8 mouse cellular contexts compared by ENCODE assay signal in genomic region chr12:22906156-22906555, GRCm38 (mm10).
A peak's percentile ranks its signal among the peaks of the same experiment; 100 is the strongest.
DNase-seq lines count a peak whose midpoint lies in the region; ATAC-seq and TF ChIP-seq lines count a peak whose summit lies in the region.
"Not testable (repeated sequence)": the region's sequence is repeated elsewhere in the genome, so short reads cannot be mapped to it uniquely, and the experiment has no call there.

No protein-coding gene starts in this region.

- under 1% methylated on average over 52 of the region's 53 CpGs for WGBS in embryonic facial prominence, embryonic 10.5 days
- under 1% methylated on average over 35 of the region's 53 CpGs for WGBS in heart, embryonic 11.5 days (ENCODE audit: insufficient replicate concordance)
- WGBS in intestine, embryonic 14.5 days: 0% methylated on average over 50 of the region's 53 CpGs
- 2% methylated on average over 28 of the region's 53 CpGs for WGBS in lung, postnatal 0 days

- not testable (repeated sequence) for TF ChIP-seq CTCF in lung, postnatal 0 days (IDR thresholded peaks at IDR 0.05)

- H3K9me3 ChIP-seq in embryonic facial prominence, embryonic 10.5 days; heart, embryonic 11.5 days (replicated peaks; ENCODE audit: control insufficient read depth, low read length); intestine, embryonic 14.5 days (ENCODE audit: control insufficient read depth, low read length); lung, postnatal 0 days (ENCODE audit: low read length): not testable (repeated sequence)

- not testable (repeated sequence) for H3K4me1 ChIP-seq in embryonic facial prominence, embryonic 10.5 days; heart, embryonic 11.5 days (ENCODE audit: control insufficient read depth, insufficient read depth, low read length); intestine, embryonic 14.5 days (replicated peaks; ENCODE audit: control insufficient read depth, insufficient read depth, low read length); lung, postnatal 0 days (ENCODE audit: insufficient read depth, low read depth, low read length)

- intact Hi-C loops in left cerebral cortex, postnatal 25 days (cut with DNase I): not testable (repeated sequence)

- peak overlapping the region; percentile 64 for H3K4me2 ChIP-seq in heart, embryonic 11.5 days
- peak overlapping the region; percentile 51 for H3K4me2 ChIP-seq in intestine, embryonic 14.5 days (ENCODE audit: low read length)
- H3K4me2 ChIP-seq in lung, postnatal 0 days (replicated peaks; ENCODE audit: low read depth, low read length): peak overlapping the region; percentile 52

- peak overlapping the region; percentile 67 for H3K4me3 ChIP-seq in embryonic facial prominence, embryonic 10.5 days
- peak overlapping the region; percentile 54 for H3K4me3 ChIP-seq in heart, embryonic 11.5 days (ENCODE audit: low read depth, low read length)
- peak overlapping the region; percentile 46 for H3K4me3 ChIP-seq in intestine, embryonic 14.5 days (ENCODE audit: low read depth, low read length)
- peak overlapping the region; percentile 27 for H3K4me3 ChIP-seq in lung, postnatal 0 days (ENCODE audit: low read depth, low read length)

- not testable (repeated sequence) for H3K36me3 ChIP-seq in embryonic facial prominence, embryonic 10.5 days (replicated peaks); heart, embryonic 11.5 days (ENCODE audit: control insufficient read depth, insufficient read depth, low read length); intestine, embryonic 14.5 days (ENCODE audit: control insufficient read depth, insufficient read depth, low read length); lung, postnatal 0 days (ENCODE audit: insufficient read depth, low read length)

- ATAC-seq in heart, embryonic 11.5 days (replicated peaks; ENCODE audit: insufficient number of reproducible peaks, low FRiP score, low TSS enrichment); lung, postnatal 0 days: not testable (repeated sequence)
- peak; percentile 92 for ATAC-seq in intestine, embryonic 14.5 days (replicated peaks; ENCODE audit: low FRiP score, low TSS enrichment, low read depth)

- not testable (repeated sequence) for TF ChIP-seq EP300 in lung, postnatal 0 days (IDR thresholded peaks at IDR 0.05)

- peak; percentile 4 for DNase-seq in CD4-positive, CD25-positive, alpha-beta regulatory T cell, adult 2 months (ENCODE audit: low read depth, low spot score)
- DNase-seq in embryonic facial prominence, embryonic 10.5 days (ENCODE audit: low spot score): peak; percentile 83
- peak; percentile 78 for DNase-seq in intestine, embryonic 14.5 days (ENCODE audit: low spot score)
- DNase-seq in left cerebral cortex, postnatal 25 days (ENCODE audit: low spot score in 2 of 2): peak; percentile 3 to 23
- peak; percentile 3 for DNase-seq in lung, postnatal 0 days (ENCODE audit: low spot score)
- DNase-seq in ovary, postnatal 14 days (ENCODE audit: low spot score): peak; percentile 0
- peak; percentile 74 for DNase-seq in thymus, postnatal 0 days (ENCODE audit: low spot score)

- peak overlapping the region; percentile 56; the same call in 1 of the 2 replicates for H3K9ac ChIP-seq in heart, embryonic 11.5 days (ENCODE audit: low read depth, low read length)
- H3K9ac ChIP-seq in intestine, embryonic 14.5 days (ENCODE audit: low read length): peak overlapping the region; percentile 56
- H3K9ac ChIP-seq in lung, postnatal 0 days (replicated peaks; ENCODE audit: low read depth): not testable (repeated sequence)

- H3K27ac ChIP-seq in embryonic facial prominence, embryonic 10.5 days (replicated peaks): peak overlapping the region; percentile 84
- H3K27ac ChIP-seq in heart, embryonic 11.5 days (ENCODE audit: low read depth, low read length); lung, postnatal 0 days (ENCODE audit: low read length): not testable (repeated sequence)
- H3K27ac ChIP-seq in intestine, embryonic 14.5 days (ENCODE audit: low read depth): peak overlapping the region; percentile 62; the same call in 1 of the 2 replicates

- not testable (repeated sequence) for H3K27me3 ChIP-seq in embryonic facial prominence, embryonic 10.5 days (replicated peaks; ENCODE audit: low read depth, poor library complexity, severe bottlenecking); heart, embryonic 11.5 days (ENCODE audit: control insufficient read depth, insufficient read depth, low read length); intestine, embryonic 14.5 days (replicated peaks; ENCODE audit: control insufficient read depth, insufficient read depth, low read length); lung, postnatal 0 days (replicated peaks; ENCODE audit: insufficient read depth, low read length)

Comparison
In these comparisons a context has a peak if more than half of its experiments do, and no peak if none do; other contexts are left out.
1. DNase-seq: peak in every context shown above with its lines; median percentile 83 in embryonic facial prominence, embryonic 10.5 days; 78 in intestine, embryonic 14.5 days; 74 in thymus, postnatal 0 days; 13 in left cerebral cortex, postnatal 25 days; 4 in CD4-positive, CD25-positive, alpha-beta regulatory T cell, adult 2 months; 3 in lung, postnatal 0 days; 0 in ovary, postnatal 14 days.